14 mouse cellular contexts compared by ENCODE assay signal in genomic region chr7:38218631-38219367, GRCm38 (mm10). TPM values are rescaled to one million over a fixed set of nuclear protein-coding genes. Genes with fewer than 3 reads are reported as not detected.
DNase-seq lines count a peak whose midpoint lies in the region; ATAC-seq and TF ChIP-seq lines count a peak whose summit lies in the region.
"Had no signal": no experiment of that assay in that cellular context is flagged by ENCODE, and none has a peak within 500 bp of the region (broad histone marks: within the 10 kb centered on the region; RNA-seq: fewer than 3 reads in every experiment).

No protein-coding gene starts in this region.

- peak; percentile 57 for DNase-seq in gastrocnemius, postnatal 25 days
- DNase-seq in gastrocnemius, adult 8-10 months (ENCODE audit: low spot score in 2 of 2) = no peak
- no peak for DNase-seq in kidney, postnatal 0 days (ENCODE audit: low spot score)
- peak; percentile 15 for DNase-seq in brain, adult 2 months (ENCODE audit: low read depth, low spot score)
- no peak for DNase-seq in adrenal gland, adult 18-20 months (ENCODE audit: low spot score in 2 of 2)
- DNase-seq: heart, postnatal 10 days; kidney, adult 9 months; right cerebral cortex, postnatal 14 days had no signal

- no peak overlapping the region for H3K9ac ChIP-seq in kidney, postnatal 0 days (ENCODE audit: low read depth, low read length)
- H3K9ac ChIP-seq in kidney, embryonic 14.5 days (ENCODE audit: low read depth, low read length) = no peak overlapping the region
- H3K9ac ChIP-seq: hindbrain, embryonic 15.5 days; liver, embryonic 14.5 days had no signal

- H3K36me3 ChIP-seq in kidney, postnatal 0 days (ENCODE audit: insufficient read depth, low read length) = peaks cover 7% of the 10 kb centered on the region; the same call in 1 of the 2 replicates
- peaks cover 10% of the 10 kb centered on the region; the same call in 1 of the 2 replicates for H3K36me3 ChIP-seq in kidney, embryonic 14.5 days (ENCODE audit: control insufficient read depth, insufficient read depth, low read length)
- H3K36me3 ChIP-seq: hindbrain, embryonic 15.5 days had no signal

- peak overlapping the region; percentile 75; the same call in 1 of the 2 replicates for H3K27ac ChIP-seq in kidney, postnatal 0 days
- H3K27ac ChIP-seq in kidney, embryonic 14.5 days (ENCODE audit: low read depth, low read length) = no peak overlapping the region
- H3K27ac ChIP-seq in brown adipose tissue, adult 24 weeks (replicated peaks; ENCODE audit: low read depth, low read length) = peak overlapping the region; percentile 20; the same call in 1 of the 2 replicates
- H3K27ac ChIP-seq: hindbrain, embryonic 15.5 days; liver, embryonic 14.5 days had no signal

- no peak overlapping the region for H3K4me2 ChIP-seq in kidney, postnatal 0 days (ENCODE audit: low read length)
- H3K4me2 ChIP-seq in kidney, embryonic 14.5 days (replicated peaks; ENCODE audit: low read depth, low read length) = no peak overlapping the region
- H3K4me2 ChIP-seq: hindbrain, embryonic 15.5 days had no signal

- H3K4me3 ChIP-seq in kidney, postnatal 0 days (replicated peaks; ENCODE audit: low read depth, low read length) = no peak overlapping the region
- H3K4me3 ChIP-seq in kidney, embryonic 14.5 days (ENCODE audit: low read length) = no peak overlapping the region
- H3K4me3 ChIP-seq in brown adipose tissue, adult 24 weeks (ENCODE audit: insufficient read depth, low read depth, low read length) = no peak overlapping the region
- H3K4me3 ChIP-seq: hindbrain, embryonic 15.5 days had no signal

- H3K27me3 ChIP-seq in kidney, postnatal 0 days (ENCODE audit: insufficient read depth, low read length) = no peaks in the 10 kb centered on the region
- no peaks in the 10 kb centered on the region for H3K27me3 ChIP-seq in kidney, embryonic 14.5 days (ENCODE audit: control insufficient read depth, insufficient read depth, low read length)
- H3K27me3 ChIP-seq: hindbrain, embryonic 15.5 days had no signal

- WGBS in kidney, postnatal 0 days = 77% methylated on average over 8 of the region's 8 CpGs
- 84% methylated on average over 8 of the region's 8 CpGs for WGBS in kidney, embryonic 14.5 days

- H3K9me3 ChIP-seq in kidney, postnatal 0 days (replicated peaks; ENCODE audit: low read length) = no peaks in the 10 kb centered on the region
- H3K9me3 ChIP-seq in kidney, embryonic 14.5 days (ENCODE audit: control insufficient read depth, low read length) = no peaks in the 10 kb centered on the region
- H3K9me3 ChIP-seq: G1E; hindbrain, embryonic 15.5 days had no signal

- no peak for ATAC-seq in kidney, postnatal 0 days (replicated peaks; ENCODE audit: low FRiP score, low read depth)
- no peak for ATAC-seq in kidney, embryonic 14.5 days (ENCODE audit: low FRiP score, low TSS enrichment)
- ATAC-seq: CD4-positive, CD25-positive, alpha-beta regulatory T cell, adult 4 months had no signal

- no peaks in the 10 kb centered on the region for H3K4me1 ChIP-seq in kidney, postnatal 0 days (replicated peaks; ENCODE audit: insufficient read depth, low read length)
- H3K4me1 ChIP-seq in kidney, embryonic 14.5 days (ENCODE audit: control insufficient read depth, insufficient read depth, low read length) = no peaks in the 10 kb centered on the region
- H3K4me1 ChIP-seq in brown adipose tissue, adult 24 weeks (ENCODE audit: control insufficient read depth, insufficient read depth, insufficient read length, low read length) = 0 out of 2 replicates have a peak, but pooled peaks cover 5% of the 10 kb centered on the region

- TF ChIP-seq CTCF in kidney, postnatal 0 days (IDR thresholded peaks at IDR 0.05; ENCODE audit: low read depth) = no peak

RNA-seq across cellular contexts. Expression of gene Plekhf1, which starts 9.0 kb away (rescaled TPM):
- 1 to 10 TPM; 5.0 to 7.5 TPM for total RNA-seq in gastrocnemius, postnatal 25 days (2021)
- 1 to 10 TPM; 4.7 to 7.9 (median 6.4) TPM for total RNA-seq in gastrocnemius, adult 8-10 months (2022)
- 4.8 and 5.0 TPM in 2 replicates for polyA plus RNA-seq in kidney, postnatal 0 days (2015; fragmentation: Nextera tagmentation; extraction: Ambion mirVana)
- polyA plus RNA-seq in kidney, embryonic 14.5 days (2014; fragmentation: Nextera tagmentation; extraction: Ambion mirVana) = 3.8 and 4.9 TPM in 2 replicates
- 1.1 and 3.3 TPM in 2 replicates for polyA plus RNA-seq in brown adipose tissue, adult 24 weeks (2012; ENCODE audit: insufficient read depth, insufficient read length, missing spikeins)
- total RNA-seq in adrenal gland, adult 18-20 months (2021) = 1 to 10 TPM; 4.0 to 4.2 TPM

RNA-seq across cellular contexts. Expression of gene 1600014C10Rik, which starts 35.8 kb away (rescaled TPM):
- total RNA-seq in gastrocnemius, postnatal 25 days (2021) = 10 to 100 TPM; 21.2 to 23.0 TPM
- total RNA-seq in gastrocnemius, adult 8-10 months (2022) = 10 to 100 TPM; 25.9 to 32.4 (median 27.0) TPM
- 18.5 and 20.9 TPM in 2 replicates for polyA plus RNA-seq in kidney, postnatal 0 days (2015; fragmentation: Nextera tagmentation; extraction: Ambion mirVana)
- polyA plus RNA-seq in kidney, embryonic 14.5 days (2014; fragmentation: Nextera tagmentation; extraction: Ambion mirVana) = 12.0 and 16.6 TPM in 2 replicates
- polyA plus RNA-seq in brown adipose tissue, adult 24 weeks (2012; ENCODE audit: insufficient read depth, insufficient read length, missing spikeins) = 56.3 and 63.9 TPM in 2 replicates
- total RNA-seq in adrenal gland, adult 18-20 months (2021) = 10 to 100 TPM; 45.4 to 47.7 TPM

RNA-seq across cellular contexts. Expression of gene Pop4, which starts 52.4 kb away (rescaled TPM):
- 1 to 10 TPM; 8.3 to 9.0 TPM for total RNA-seq in gastrocnemius, postnatal 25 days (2021)
- total RNA-seq in gastrocnemius, adult 8-10 months (2022) = 1 to 10 TPM; 6.2 to 7.5 (median 7.3) TPM
- polyA plus RNA-seq in kidney, postnatal 0 days (2015; fragmentation: Nextera tagmentation; extraction: Ambion mirVana) = 46.3 and 48.7 TPM in 2 replicates
- 71.1 and 73.7 TPM in 2 replicates for polyA plus RNA-seq in kidney, embryonic 14.5 days (2014; fragmentation: Nextera tagmentation; extraction: Ambion mirVana)
- polyA plus RNA-seq in brown adipose tissue, adult 24 weeks (2012; ENCODE audit: insufficient read depth, insufficient read length, missing spikeins) = 17.2 and 20.0 TPM in 2 replicates
- total RNA-seq in adrenal gland, adult 18-20 months (2021) = 10 to 100 TPM; 30.1 to 58.8 TPM

Comparison
In these comparisons a context has a peak if more than half of its experiments do, and no peak if none do; other contexts are left out.
1. DNase-seq: peak in gastrocnemius, postnatal 25 days (single experiment) and brain, adult 2 months (single experiment); none in gastrocnemius, adult 8-10 months (0 of 2), kidney, postnatal 0 days (single experiment) and adrenal gland, adult 18-20 months (0 of 2).